Mouse (Mus musculus) inflammation-experienced regulatory T-cells, adult 16 weeks (primary cell): ENCODE results near the gene Col4a3bp. TPM values are rescaled to one million over a fixed set of nuclear protein-coding genes. Genes with fewer than 3 reads are reported as not detected.

ENCODE experiments used
- polyA plus RNA-seq: library from polyadenylated mRNA; unstranded; fragments of 100-300 nt; shearing (Covaris generic); gene quantifications from one replicate; pipeline ENCODE4 v1.2.1, GENCODE M21; 2017

Gene Col4a3bp
- 15.1 TPM for polyA plus RNA-seq

GRCm38 (mm10) chr13:96542081-96542889 lies at the start of gene Col4a3bp, which contains the start of gene Polk:
Col4a3bp (plus strand) TSS chr13:96542618.
Polk (minus strand) TSS chr13:96542579.

GRCm38 (mm10) chr13:96670406-96671077 lies 128.1 kb downstream of the Col4a3bp start, which contains the start of gene Hmgcr:
Hmgcr (minus strand) TSS chr13:96670936.

Other genes starting within 250 kb of the Col4a3bp start
- gene Poc5, start 154.3 kb upstream of the Col4a3bp start, polyA plus RNA-seq, result 26.0 TPM
- gene Ankdd1b, start 71.4 kb upstream of the Col4a3bp start, polyA plus RNA-seq, result not detected
- not detected for gene Gm17622, start 51.9 kb upstream of the Col4a3bp start, polyA plus RNA-seq
- 22.6 TPM for gene Polk, start within 50 bp of the Col4a3bp start, polyA plus RNA-seq
- 80.4 TPM for gene Hmgcr, start 128.3 kb downstream of the Col4a3bp start, polyA plus RNA-seq
- not detected for gene Ankrd31, start 205.7 kb downstream of the Col4a3bp start, polyA plus RNA-seq